Mouse (Mus musculus) fat pad, adult 2 months (tissue): ENCODE data around the gene Epc2.

Source experiments
- DNase-seq: peaks from one replicate; pipeline ENCODE4 v3.0.0-alpha.2; 2011; ENCODE audit warnings: low read depth, low spot score; ENCODE audit errors: extremely low read depth

Epc2 gene

GRCm38 (mm10) chr2:49569862-49570777, 118.8 kb downstream of the Epc2 start:
- DNase-seq, result no peak

- no peak for DNase-seq
Measured at GRCm38 (mm10) chr2:49570778-49571101, 119.5 kb downstream of the Epc2 start.

- DNase-seq, result no peak
Measured at GRCm38 (mm10) chr2:49571159-49571920, 120.1 kb downstream of the Epc2 start.

- no peak for DNase-seq
Measured at GRCm38 (mm10) chr2:49572111-49572642, 120.9 kb downstream of the Epc2 start.

- DNase-seq, result no peak
Measured at GRCm38 (mm10) chr2:49572684-49573083, 121.4 kb downstream of the Epc2 start.

GRCm38 (mm10) chr2:49573282-49573681, 122.0 kb downstream of the Epc2 start:
- no peak for DNase-seq

- no peak for DNase-seq
Measured at GRCm38 (mm10) chr2:49580585-49580984, 129.3 kb downstream of the Epc2 start.

- no peak for DNase-seq
Measured at GRCm38 (mm10) chr2:49582546-49582945, 131.3 kb downstream of the Epc2 start.

GRCm38 (mm10) chr2:49583311-49583710, 132.0 kb downstream of the Epc2 start:
- no peak for DNase-seq

GRCm38 (mm10) chr2:49590450-49590849, 139.2 kb downstream of the Epc2 start:
- DNase-seq, result no peak

GRCm38 (mm10) chr2:49592926-49593325, 141.6 kb downstream of the Epc2 start:
- no peak for DNase-seq

GRCm38 (mm10) chr2:49594886-49595285, 143.6 kb downstream of the Epc2 start:
- no peak for DNase-seq

GRCm38 (mm10) chr2:49596318-49596717, 145.0 kb downstream of the Epc2 start:
- no peak for DNase-seq

- DNase-seq, result peak; percentile 92
Measured at GRCm38 (mm10) chr2:49600021-49600681, 148.9 kb downstream of the Epc2 start.
